Mouse (Mus musculus): ENCODE results near the gene Gabarap.
"Not testable (repeated sequence)": the region's sequence is repeated elsewhere in the genome, so short reads cannot be mapped to it uniquely, and the experiment has no call there.

The Gabarap gene

DNA sequence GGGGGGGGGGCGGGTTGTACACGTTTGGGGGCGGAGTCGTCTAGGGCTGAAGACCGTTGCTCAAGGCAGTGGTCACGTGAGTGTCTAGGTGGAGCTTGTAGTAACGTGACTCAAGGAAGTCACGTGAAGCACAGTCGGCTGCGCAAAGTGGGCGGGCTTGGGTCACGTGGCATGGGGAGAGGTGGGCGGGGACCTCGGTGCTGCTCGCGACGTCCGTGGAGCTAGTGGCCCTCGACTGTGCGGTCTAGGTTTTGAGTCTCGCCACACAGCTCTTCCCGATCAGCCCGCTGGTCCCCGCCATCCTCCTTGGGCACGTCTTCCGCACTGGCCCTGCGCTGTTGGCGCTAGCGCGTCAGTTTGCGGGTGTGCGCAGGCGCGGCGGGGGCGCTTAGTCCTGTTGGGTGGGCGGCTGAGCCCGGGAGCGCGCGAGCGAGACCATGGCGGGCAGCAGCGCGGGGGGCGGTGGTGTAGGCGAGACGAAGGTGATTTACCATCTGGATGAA lies 9.5 kb downstream of the Gabarap start, which contains the start of gene Dvl2:
Dvl2 (plus strand) TSS at position 200 of the 503 bp plus-strand sequence.
- DNase-seq, result peak; percentile 91

DNA sequence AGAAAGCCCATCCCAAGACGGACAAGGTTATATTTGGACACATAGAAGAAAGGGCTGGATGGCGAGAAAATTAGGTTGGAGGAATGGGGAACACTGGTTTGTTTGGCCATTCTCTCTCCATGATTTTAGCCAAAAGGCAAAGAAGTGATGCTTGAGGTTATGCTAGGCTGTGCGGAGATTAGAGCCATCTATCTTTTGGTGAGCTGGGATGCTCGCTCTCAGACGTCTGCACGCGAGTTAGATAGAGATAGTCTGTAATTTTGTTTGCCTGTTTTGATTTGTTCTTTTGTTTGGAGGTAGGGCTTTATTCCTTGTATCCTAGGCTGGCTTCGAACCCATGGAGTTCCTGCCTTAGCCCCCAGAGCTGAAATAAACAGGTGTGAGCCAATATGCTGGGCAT lies 10.2 kb downstream of the Gabarap start:
- no peak for DNase-seq

DNA sequence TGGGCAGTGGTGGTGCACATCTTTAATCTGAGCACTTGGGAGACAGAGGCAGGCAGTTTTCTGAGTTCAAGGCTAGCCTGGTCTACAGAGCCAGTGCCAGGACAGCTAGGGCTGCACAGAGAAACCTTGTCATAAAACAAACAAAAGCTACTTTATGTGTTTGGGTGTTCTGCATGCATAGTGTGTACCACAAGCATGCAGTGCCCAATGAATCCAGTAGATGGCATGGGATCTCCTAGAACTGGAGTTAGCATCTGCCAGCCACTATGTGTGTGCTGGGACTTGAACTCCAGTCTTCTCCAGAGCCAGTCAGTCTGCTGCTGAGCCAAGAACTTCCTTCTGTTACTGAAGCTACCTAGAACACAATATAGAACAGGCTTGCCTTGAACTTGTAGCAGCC lies 10.9 kb downstream of the Gabarap start:
- peak; percentile 49 for DNase-seq

DNA sequence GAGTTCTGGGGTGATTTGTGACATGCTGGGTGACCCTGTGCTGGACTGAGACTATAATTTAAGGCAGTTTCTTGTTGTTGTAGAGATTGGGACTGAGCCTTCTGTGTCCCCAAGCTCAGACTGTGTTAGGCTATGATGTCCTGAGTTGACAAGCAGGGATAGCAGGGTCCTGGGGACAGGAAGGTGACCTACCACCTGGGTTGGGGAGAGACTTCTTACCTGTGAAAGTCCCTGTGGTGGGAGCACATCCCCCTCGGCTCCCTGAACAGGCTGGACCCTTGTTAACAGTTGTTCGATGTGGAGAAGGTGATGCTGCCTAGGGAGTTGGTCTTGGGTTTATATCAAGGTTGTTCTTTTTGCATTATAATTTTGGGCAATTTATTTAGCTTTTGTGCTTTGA lies 11.5 kb downstream of the Gabarap start:
- no peak for DNase-seq

DNA sequence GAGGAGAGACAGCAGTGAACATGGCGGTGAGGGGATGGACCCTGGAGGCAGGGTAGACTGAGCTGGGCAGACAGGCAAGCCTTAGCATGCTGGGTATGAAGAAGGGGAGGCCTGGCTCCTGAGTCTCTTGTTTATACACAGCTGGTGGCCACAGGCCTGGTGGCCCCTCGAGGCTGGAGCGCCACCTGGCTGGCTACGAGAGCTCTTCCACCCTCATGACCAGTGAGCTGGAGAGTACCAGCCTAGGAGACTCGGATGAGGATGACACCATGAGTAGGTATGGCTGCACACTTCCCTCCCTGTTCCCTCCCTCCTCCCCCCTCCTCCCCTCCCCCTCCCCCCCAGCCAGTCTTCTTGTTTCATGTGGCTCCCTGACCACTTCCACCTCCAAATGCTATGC lies 14.6 kb downstream of the Gabarap start:
- DNase-seq, result no peak

DNA sequence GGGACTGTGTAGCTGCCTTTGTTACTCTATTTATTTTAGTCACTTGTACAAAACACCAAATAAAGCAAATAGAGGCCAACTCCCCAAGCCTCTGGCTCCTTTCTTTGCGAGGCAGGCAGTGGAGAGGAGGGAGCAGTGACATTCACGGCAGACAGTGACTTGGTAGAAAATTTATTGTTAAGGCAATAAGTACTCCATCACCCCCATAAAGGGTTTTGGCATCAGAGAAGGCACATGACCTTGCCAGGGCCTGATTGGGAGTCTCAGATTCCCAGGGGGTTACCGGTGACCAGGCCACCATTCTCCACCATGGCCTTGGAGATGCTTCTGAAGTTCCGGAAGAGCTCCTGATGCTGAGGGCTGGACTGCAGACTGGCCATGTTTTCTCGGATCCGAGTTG lies 19.1 kb downstream of the Gabarap start:
- DNase-seq, result no peak

DNA sequence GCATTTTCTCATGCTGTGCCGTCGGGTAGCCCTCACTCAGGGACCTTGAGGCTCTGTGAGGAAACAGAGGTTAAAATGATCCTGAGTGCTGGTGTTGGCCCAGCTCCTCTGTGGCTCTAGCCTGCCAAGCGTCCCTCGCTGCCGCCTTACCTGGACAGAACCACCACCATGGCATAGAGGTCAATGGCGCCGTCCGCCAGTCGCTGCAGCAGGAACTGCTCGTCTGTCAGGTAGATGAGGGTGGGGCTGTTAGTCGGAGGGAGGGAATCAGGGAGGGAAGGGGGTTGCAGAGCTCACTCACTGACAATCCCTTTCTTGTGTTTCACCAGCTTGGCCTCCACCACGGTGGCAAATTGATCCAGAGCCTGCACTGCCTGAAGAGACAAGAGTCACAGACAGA lies 19.6 kb downstream of the Gabarap start:
- DNase-seq, result no peak

DNA sequence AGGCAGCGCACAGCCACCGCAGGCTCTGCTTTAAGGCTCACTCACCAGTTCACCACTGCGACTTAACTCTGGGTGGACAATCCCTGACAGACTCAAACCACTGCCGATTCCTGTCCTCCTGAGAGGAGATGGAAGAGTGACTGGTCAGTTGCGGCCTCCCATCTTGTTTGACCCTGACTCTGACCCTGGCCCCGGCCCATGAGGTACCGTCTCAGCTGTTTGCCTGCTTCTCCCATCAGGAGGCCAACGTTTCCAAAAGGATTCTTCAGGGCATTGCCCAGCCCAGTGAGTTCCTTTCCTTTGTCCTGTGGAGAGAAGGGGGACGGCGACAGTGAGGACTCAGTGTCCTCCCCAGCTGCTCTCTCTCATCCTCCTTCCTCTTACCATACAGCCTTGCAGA lies 20.0 kb downstream of the Gabarap start:
- no peak for DNase-seq

DNA sequence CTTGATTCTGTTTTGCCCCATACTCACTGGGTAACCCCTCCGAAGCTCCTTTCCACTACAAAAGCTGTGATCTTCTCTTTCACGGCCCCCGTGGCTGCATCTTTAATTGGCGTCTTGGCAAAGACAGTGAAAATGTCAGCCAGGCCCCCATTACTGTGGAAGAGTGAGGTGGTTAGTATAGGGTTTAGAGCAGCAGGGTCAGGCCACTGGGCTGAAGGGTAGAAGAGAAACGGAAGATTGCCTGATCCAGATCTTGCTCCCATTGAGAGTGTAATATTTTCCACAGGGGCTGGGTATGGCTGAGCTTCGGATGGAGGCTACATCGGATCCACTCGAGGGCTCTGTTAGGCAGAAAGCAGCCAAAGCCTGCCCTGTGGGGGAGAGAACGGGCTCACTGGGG lies 22.0 kb downstream of the Gabarap start:
- no peak for DNase-seq

DNA sequence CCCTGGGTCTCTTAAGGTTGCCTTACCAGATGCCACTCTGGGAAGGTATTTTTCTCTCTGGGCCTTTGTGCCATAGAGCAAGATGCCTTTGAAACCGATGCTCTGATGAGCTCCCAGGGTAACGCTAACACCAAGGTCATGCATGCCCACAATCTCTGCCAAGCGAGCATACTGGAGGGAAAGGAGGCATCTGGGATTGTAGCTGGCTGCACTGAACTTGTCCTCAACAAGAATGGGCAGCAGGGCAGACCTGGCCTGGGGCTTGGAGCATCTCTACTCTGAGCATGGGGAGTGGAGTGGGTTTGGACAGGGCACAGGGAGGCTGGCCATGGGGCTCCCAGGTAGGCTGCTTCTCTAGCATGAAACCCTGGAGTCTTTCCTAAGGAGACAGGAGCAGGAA lies 22.5 kb downstream of the Gabarap start:
- DNase-seq, result no peak

DNA sequence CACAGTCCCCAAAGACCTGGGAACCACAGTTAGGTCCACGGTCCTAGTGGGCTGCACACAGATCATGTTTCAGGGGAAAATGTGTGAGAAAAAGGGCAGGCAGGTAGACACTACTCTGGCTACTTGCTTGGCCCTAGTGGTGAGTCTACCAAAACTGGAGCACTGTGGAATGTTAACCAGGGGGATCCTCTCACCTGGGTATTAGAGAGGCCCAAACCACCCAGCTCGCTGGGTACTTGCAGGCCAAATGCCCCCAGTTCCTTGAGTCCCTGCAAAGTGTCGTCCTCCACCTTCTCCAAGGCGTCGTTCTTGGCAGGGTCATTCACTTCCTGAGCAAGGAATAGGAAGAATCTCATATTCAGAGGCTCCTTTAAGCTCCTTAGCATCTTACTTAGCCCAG lies 23.1 kb downstream of the Gabarap start:
- DNase-seq, result no peak

DNA sequence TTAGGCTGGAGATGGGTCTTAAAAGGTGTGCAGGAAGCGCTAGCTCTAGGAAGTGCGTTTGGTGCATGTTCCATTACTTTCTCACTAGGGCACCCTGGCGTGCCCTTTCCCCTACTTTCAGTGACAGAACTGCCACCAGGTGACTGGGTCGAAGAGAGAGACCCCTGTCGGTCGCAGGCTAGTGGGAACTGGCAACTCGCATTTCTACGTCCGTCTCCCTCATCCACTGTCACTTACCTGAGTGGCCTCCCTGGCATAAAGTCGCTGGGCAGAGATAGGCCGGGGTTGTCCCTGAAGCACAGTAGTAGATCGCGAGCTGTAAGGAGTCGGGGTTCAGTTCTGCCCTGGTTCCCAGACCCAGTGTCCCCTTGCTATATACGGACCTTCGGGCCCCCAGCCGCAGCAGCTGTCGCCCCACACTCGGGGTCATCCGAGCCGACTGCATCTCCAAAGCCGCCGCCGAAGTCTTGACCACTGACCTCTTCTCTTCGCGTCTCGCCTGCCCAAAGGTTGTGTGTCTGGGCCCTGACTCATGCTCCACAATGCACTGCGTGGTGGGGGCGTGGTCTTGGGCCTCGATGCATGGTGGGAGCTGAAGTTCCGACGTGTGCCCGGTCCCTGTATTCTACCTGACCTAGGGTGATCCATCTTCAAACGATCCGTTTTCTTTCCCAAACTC lies 24.1 kb downstream of the Gabarap start, which contains the start of gene Acadvl:
Acadvl (minus strand) TSS at position 532 of the 679 bp plus-strand sequence.
- DNase-seq, result peak; percentile 87

DNA sequence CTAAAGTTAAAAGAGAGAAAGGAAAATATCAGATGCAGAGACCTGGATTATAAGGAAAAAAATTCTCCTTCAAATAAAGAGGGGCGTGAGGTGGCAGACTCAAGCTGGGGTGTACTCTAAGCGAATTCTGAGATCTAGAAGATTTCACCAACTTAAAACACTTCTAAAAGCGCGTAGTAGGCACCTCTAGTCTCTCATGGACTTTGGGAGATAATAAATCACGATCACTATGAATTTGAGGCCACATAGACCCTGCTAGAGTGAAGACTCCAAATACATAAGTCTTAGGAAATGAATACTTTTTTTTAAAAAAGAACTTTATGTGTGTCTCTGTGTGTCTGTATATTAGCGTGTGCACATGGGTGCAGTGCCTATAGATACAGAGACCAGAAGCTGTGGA lies 24.7 kb downstream of the Gabarap start:
- DNase-seq, result no peak

DNA sequence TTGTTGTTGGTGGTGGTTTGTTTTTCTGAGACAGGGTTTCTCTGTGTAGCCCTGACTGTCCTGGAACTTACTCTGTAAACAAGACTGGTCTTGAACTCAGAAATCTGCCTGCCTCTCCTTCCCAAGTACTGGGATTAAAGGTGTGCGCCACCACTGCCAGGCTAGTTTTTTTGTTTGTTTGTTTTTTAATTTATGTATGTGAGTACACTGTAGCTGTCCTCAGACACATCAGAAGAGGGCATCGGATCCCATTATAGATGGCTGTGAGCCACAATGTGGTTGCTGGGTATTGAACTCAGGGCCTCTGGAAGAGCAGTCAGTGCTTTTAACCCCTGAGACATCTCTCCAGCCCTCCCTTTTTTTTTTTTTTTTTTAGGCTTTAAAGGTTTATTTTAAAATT lies 25.2 kb downstream of the Gabarap start:
- DNase-seq, result not testable (repeated sequence)

DNA sequence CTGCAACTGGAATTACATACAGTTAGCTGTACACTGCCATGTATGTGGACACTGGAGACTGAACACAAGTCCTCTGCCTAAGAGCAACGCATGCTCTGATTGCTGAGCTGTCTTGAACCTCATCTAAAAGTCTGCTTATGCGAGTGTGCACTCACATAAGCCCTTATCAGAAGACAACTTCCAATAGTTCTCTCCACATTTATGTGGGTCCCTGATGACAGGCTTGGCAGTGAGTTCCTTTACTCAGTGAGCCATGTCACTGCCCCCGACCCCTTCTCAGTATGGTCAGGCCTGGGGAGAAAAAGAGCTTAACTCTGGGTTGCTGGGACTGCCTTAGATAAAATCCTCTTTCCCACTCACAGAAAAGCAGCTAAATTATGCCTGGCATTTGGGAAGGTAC lies 25.7 kb downstream of the Gabarap start, which contains the start of gene Dlg4:
Dlg4 (plus strand) TSS at position 274 of the 400 bp plus-strand sequence.
- no peak for DNase-seq

DNA sequence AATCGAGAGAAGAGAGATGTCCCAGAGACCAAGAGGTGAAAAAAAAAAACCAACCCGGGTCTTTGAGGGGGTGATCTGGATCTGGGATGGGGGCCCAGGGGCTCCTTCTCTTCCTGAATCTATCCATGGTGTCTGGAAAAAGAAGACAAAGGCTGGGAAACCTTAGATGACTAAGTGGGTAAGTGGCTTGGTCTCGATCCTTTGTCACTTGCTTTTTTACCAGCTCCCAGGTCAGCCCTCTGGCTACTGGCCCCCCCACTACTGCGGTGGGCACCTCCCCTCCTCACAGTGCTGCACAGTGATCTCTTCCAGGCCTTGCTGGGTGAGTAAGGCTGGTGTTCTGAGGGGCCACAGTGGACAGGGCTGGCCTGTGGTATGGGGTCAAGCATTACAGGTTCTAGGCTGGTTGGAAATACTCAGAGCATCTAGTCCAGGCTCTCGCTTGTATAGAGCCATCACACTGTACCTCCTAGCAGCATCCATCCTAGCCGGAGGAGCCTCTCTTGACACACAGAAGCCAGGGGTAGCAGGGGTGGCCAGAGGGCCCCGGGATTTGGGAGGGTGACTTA lies 26.3 kb downstream of the Gabarap start:
- DNase-seq, result no peak

DNA sequence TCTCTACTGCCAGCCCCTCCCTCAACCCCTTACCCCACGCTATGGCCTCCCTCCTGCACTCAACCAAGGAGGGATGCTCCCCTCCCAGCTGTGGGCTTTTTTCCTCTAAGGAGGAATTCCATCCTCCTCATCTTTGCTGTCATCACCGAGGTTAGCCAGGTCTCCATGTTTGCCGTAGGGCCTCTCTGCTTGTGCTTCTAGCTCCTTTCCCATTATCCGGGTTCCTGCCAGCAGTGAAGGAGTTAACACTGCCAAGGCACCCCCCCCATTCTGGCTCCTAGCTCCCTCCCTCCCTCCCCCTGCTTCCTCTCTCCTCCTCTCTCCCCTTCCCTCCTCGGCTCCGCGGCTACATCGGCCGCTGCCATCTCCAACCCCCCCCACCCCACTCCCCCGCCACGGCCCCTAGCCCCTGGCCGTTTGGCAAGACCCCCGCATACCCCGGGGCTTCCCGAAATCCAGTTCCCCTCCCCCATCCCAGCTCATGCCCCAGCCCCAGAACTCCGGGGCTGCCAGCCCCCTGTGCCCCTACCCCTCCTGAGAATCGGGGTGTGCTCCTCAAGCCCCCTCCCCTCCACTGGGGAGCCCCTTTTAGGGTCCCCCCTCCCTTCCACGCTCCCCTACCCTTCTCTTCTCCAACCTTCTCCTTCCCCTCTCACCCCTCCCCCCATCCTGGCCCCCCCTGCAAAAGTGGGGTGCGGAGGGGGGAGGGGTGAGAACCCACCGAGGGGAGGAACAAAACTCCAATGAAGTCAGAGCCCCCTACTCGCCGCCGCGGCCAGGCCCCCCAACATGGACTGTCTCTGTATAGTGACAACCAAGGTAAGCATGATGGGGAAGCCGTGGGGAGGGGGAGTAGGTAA lies 27.4 kb downstream of the Gabarap start:
- peak; percentile 55 for DNase-seq

DNA sequence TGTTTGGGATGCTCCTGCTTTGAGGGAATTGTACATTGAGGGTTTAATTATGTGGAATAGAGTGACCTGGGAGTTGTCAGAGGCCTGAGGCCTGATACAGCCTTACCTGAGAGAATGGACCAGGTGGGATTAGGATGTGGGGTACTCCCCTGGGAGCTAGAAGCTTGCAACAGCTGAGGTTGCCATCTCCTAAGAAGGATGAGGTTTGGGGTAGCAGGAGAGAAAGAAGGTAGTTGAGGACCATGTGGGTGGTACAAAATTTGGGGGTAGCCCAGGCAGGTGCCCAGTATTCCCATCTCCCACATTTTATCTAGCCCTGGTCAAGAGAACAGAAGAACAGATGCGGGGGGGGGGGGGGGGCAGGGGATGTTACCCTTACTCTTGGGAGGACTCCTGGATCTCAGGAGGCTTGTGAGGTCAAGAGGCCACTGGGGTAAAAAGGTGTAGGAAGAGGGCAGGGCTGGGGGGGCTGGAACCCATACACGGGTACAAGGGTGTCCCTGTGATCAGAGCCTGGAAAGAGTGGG lies 28.6 kb downstream of the Gabarap start:
- DNase-seq, result no peak

DNA sequence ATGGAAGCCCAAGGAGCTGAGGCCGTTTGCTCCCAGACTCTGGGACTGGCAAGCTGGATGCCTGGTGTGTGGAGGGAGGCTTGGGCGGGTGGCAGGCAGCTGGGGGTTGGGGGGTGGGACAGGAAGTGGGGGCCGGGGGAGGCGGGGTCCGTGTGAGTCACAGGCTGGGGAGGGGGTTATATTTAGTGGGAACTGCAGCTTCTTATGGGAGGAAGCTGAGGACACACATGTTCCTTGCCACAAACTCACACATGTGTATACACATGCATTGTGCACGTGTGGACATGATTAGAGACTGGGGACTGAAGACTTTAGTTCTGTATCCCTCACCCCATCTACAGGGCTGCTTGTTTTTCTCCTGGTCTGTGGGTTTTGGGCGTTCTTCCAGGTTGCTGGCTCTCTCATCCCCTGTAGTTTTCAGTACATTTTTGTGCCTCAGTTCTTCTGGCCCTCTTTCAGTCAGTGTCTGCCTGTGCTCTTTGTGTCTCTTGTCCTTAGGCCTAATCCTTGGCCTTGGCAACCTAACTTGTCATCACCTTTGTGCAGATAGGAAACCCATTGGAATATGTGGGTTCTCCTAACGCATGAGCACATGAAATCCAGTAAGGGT lies 29.2 kb downstream of the Gabarap start:
- DNase-seq, result no peak

DNA sequence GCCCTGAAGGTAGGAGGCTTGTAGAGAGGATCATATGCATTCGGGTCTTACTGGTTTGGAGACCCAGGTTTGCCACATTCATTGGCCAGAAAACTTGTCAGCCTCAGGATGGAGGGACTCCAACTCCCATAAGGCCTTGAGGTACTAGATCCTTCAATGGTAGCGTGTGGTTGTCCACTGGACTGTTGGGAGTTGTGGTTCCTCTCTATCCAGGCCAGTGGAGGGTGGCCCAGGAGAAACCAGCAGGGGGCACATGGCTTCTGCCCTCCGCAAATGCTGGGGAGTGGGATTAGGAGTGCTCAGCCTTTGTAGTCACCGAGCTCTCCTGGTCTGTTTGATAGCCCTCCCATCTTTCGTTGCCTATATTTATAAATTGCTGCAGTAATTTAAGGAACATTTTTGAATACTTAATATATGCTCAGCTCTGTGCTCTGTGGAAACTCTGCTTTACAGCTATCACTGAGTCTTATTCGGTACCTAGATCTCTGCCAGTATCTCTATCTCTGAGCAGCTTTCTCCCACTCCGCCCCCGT lies 29.9 kb downstream of the Gabarap start:
- peak; percentile 74 for DNase-seq

DNA sequence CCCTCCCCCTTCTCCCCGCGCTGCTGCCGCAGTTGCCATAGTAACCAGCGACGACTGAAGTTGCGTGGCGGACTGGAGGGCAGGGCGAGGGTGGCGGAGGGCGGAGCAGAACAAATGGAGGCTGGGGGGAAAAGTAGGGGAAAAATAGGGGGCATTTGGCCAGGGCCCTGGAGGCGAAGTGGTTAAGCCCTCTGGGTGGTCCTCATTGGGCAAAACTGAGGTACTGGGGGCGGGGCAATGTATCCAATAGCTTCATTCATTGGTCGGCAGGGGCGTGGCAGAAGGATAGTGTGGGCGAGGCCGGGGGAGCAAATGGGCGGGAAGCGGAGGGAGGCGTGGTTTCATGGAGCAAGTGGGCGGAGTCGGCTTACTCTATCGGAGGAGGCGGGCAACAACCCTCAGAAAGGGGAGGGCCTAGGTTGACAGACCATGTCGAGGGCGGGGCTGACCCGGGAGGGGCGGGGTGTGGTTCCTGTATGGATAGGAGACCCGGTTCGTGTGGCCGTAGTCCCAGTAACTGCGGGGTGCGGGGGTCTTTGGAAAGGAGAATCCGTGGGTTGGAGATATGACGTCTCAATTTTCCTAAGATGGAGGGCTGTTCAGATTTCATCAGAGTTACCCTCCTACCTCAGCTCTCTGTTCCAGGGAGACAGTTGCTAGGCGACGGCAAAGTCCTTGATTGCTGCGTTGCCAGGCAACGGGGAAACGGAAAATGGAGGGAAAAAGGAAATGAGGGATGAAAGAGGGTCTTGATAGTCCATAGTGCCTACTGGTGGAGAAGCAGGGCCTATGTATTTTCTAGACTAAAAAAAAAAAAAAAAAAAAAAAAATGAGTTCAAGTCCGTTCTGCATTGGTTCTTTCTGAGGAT lies 30.6 kb downstream of the Gabarap start:
- peak; percentile 98 for DNase-seq

Data from lung, postnatal 14 days (tissue).